8 mouse cellular contexts compared by ENCODE assay signal in the genomic region with DNA sequence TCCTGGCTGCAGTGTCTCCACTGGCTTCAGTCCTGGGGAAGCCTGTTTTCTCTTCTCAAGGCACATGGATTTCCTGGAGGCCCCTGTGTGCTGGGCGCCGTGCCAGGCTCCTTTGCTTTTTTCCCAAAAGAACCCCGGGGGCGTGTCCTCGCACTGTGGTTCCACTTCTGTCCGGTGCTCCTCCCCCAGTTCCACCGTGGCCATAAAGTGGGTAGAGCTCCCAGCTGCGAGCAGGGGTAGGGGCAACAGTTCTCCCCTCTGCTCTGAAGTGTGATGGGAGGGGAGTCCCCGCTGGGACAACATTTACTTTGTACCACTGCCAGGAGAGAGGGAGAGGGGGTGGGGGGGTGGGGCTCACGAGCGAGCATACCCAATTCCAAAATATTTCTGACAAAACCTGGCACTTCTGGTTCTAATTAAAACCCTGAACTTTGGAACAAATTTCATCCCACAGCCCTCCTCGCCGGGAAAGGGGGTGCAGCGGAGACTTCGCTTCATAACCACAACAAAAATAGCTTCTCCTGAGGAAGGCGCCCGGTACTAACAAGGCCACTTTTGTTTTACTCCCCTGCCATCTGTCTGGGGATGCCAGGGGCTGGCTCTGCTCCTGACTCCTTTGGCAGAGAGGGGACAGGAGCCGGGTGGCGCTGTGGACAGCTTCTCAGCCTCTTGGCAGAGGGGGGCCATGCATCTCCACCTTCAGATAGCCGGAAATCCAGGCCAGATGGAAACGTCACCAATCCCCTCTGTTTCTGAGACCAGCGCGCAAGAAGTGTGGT. TPM values are rescaled to one million over a fixed set of nuclear protein-coding genes. Genes with fewer than 3 reads are reported as not detected.
DNase-seq lines count a peak whose midpoint lies in the region; ATAC-seq and TF ChIP-seq lines count a peak whose summit lies in the region.

No protein-coding gene starts in this region.

- H3K9ac ChIP-seq in hindbrain, embryonic 14.5 days, result no peak overlapping the region
- peak overlapping the region; percentile 31; the same call in 1 of the 2 replicates for H3K9ac ChIP-seq in lung, embryonic 16.5 days (ENCODE audit: low read length)

- peak; percentile 85 for ATAC-seq in hindbrain, embryonic 14.5 days (ENCODE audit: low FRiP score)
- peak; percentile 97 for ATAC-seq in lung, embryonic 16.5 days (ENCODE audit: low read depth)

- DNase-seq in adrenal gland, adult 18-20 months (ENCODE audit: low spot score in 2 of 2), result peak; percentile 74 to 89
- peak; percentile 75 to 81 for DNase-seq in cerebellum, postnatal 25 days
- peak; percentile 94 for DNase-seq in gastrocnemius, adult 2 months
- peak; percentile 73 for DNase-seq in hindbrain, embryonic 14.5 days (ENCODE audit: low spot score)
- DNase-seq in layer of hippocampus, postnatal 25 days (ENCODE audit: extremely low spot score in 1 of 2, low spot score in 1 of 2), result peak; percentile 54 to 72
- peak; percentile 88 for DNase-seq in right cerebral cortex, postnatal 4 days
- no peak for DNase-seq in B cell, adult 2 months

- 33% methylated on average over 23 of the region's 23 CpGs for WGBS in hindbrain, embryonic 14.5 days
- 6% methylated on average over 23 of the region's 23 CpGs for WGBS in lung, embryonic 16.5 days

- TF ChIP-seq CTCF in gastrocnemius, adult 2 months (IDR thresholded peaks at IDR 0.05), result no peak

- H3K27ac ChIP-seq in gastrocnemius, adult 2 months, result peak overlapping the region; percentile 80
- peak overlapping the region; percentile 64 for H3K27ac ChIP-seq in hindbrain, embryonic 14.5 days
- H3K27ac ChIP-seq in lung, embryonic 16.5 days (ENCODE audit: low read length), result peak overlapping the region; percentile 93

- peak overlapping the region; percentile 6 for H3K4me2 ChIP-seq in hindbrain, embryonic 14.5 days (replicated peaks)
- peak overlapping the region; percentile 52 for H3K4me2 ChIP-seq in lung, embryonic 16.5 days (ENCODE audit: low read depth, low read length)

- H3K36me3 ChIP-seq in hindbrain, embryonic 14.5 days (replicated peaks; ENCODE audit: control insufficient read depth, insufficient read depth), result no peaks in the 10 kb centered on the region
- no peaks in the 10 kb centered on the region for H3K36me3 ChIP-seq in lung, embryonic 16.5 days (ENCODE audit: control insufficient read depth, insufficient read depth, low read length)

- H3K27me3 ChIP-seq in hindbrain, embryonic 14.5 days (ENCODE audit: control insufficient read depth, insufficient read depth, low read length), result no peaks in the 10 kb centered on the region
- no peaks in the 10 kb centered on the region for H3K27me3 ChIP-seq in lung, embryonic 16.5 days (ENCODE audit: control insufficient read depth, insufficient read depth, low read depth, low read length)

- H3K9me3 ChIP-seq in hindbrain, embryonic 14.5 days (ENCODE audit: control insufficient read depth, low read length), result no peaks in the 10 kb centered on the region
- no peaks in the 10 kb centered on the region for H3K9me3 ChIP-seq in lung, embryonic 16.5 days (ENCODE audit: control insufficient read depth, low read length)

- peaks cover 18% of the 10 kb centered on the region; the same call in 1 of the 2 replicates for H3K4me1 ChIP-seq in hindbrain, embryonic 14.5 days (replicated peaks; ENCODE audit: control insufficient read depth, insufficient read depth, low read length)
- peaks cover 27% of the 10 kb centered on the region for H3K4me1 ChIP-seq in lung, embryonic 16.5 days (replicated peaks; ENCODE audit: control insufficient read depth, insufficient read depth, low read length)

- peak overlapping the region; percentile 65 for H3K4me3 ChIP-seq in gastrocnemius, adult 2 months
- no peak overlapping the region for H3K4me3 ChIP-seq in hindbrain, embryonic 14.5 days (replicated peaks; ENCODE audit: low read length)
- H3K4me3 ChIP-seq in lung, embryonic 16.5 days (ENCODE audit: low read length), result peak overlapping the region; percentile 15

- intact Hi-C loops in gastrocnemius, adult 2 months (cut with DNase I), result no loop called here

RNA-seq across cellular contexts. Expression of a gene that starts 49.2 kb away (rescaled TPM):
- total RNA-seq in adrenal gland, adult 18-20 months (2021), result 1 to 10 TPM; 6.3 to 9.0 TPM
- total RNA-seq in gastrocnemius, adult 2 months (2021), result 1 to 10 TPM; 3.5 to 5.4 TPM
- polyA plus RNA-seq in hindbrain, embryonic 14.5 days (2014; fragmentation: Nextera tagmentation; extraction: Ambion mirVana), result 16.4 and 17.2 TPM in 2 replicates
- total RNA-seq in layer of hippocampus, postnatal 25 days (2021), result 10 to 100 TPM; 12.6 to 15.4 TPM
- 6.9 and 7.2 TPM in 2 replicates for polyA plus RNA-seq in lung, embryonic 16.5 days (2015; fragmentation: Nextera tagmentation; extraction: Ambion mirVana)

RNA-seq across cellular contexts. Expression of a gene that starts 49.4 kb away (rescaled TPM):
- 1 to 10 TPM; 3.1 to 5.3 TPM for total RNA-seq in adrenal gland, adult 18-20 months (2021)
- total RNA-seq in gastrocnemius, adult 2 months (2021), result 1 to 10 TPM in 1 of 2 experiments, under 1 TPM in 1; 0.89 to 1.3 TPM
- 12.6 and 13.0 TPM in 2 replicates for polyA plus RNA-seq in hindbrain, embryonic 14.5 days (2014; fragmentation: Nextera tagmentation; extraction: Ambion mirVana)
- 10 to 100 TPM; 69.4 to 69.8 TPM for total RNA-seq in layer of hippocampus, postnatal 25 days (2021)
- 1.8 and 2.1 TPM in 2 replicates for polyA plus RNA-seq in lung, embryonic 16.5 days (2015; fragmentation: Nextera tagmentation; extraction: Ambion mirVana)

Comparison
In these comparisons a context has a peak if more than half of its experiments do, and no peak if none do; other contexts are left out.
1. DNase-seq: peak in adrenal gland, adult 18-20 months (2 of 2), cerebellum, postnatal 25 days (2 of 2), gastrocnemius, adult 2 months (single experiment), hindbrain, embryonic 14.5 days (single experiment), layer of hippocampus, postnatal 25 days (2 of 2) and right cerebral cortex, postnatal 4 days (single experiment); none in B cell, adult 2 months (0 of 2).
2. RNA of a gene that starts 49.4 kb away (total RNA-seq): 69.4 to 69.8 TPM in layer of hippocampus, postnatal 25 days; 3.1 to 5.3 TPM in adrenal gland, adult 18-20 months and 0.89 to 1.3 TPM in gastrocnemius, adult 2 months; every median in the first group is over 10 times any median in the second.
3. Peak in every context shown above with its lines, with median percentiles within 50 percentile points of each other: H3K27ac ChIP-seq.